Mouse (Mus musculus): Measurements from ENCODE around the gene Stat5b.

GRCm38 (mm10) chr11:100785774-100786173 is 64.8 kb downstream of the Stat5b start:
- TF ChIP-seq CTCF (IDR thresholded peaks at IDR 0.05; ENCODE audit: control insufficient read depth, insufficient read depth, low read length) (no peak), POLR2A (IDR thresholded peaks at IDR 0.05; ENCODE audit: borderline replicate concordance, control insufficient read depth, low read depth, low read length) (no peak)
